Mouse (Mus musculus): Measurements from ENCODE around the gene Tspan2.

The Tspan2 gene

DNA sequence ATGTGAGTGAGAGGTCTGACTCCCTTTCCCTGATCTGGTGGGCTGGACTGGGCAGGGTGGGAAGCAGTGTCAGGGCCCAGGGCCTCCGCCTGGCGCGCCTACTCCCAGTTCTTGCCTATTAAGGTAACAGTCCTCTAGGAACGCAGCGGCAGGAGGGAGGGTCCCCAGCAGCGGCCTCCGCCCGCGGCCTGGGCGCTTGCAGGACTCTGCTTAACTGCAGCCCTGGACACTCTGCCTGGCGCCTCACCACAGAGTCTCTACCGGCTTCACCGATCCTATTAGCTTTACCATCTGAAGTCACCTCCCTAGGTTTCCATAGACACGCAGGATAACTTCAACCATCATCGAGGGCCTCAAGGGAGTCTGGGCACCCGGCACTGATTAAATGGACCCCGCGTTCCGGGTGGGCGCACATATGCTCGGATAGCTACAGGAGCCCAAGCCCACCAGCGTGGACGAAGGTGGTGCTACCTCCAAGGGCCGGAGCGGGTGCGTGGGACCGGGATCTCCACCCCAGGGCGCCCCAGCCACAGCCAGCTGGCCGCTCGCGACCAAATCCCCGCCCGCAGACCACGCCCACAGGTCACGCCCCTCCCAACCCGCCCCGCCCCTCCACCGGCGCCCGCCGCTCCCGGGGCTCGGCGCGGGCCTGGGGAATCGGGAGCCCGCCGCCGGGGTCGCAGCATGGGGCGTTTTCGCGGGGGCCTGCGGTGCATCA, at the start of gene Tspan2:
TSS of gene Tspan2 (plus strand) at position 217 of the 718 bp plus-strand sequence.
- DNase-seq (ENCODE audit: low read depth, low spot score), result no peak

DNA sequence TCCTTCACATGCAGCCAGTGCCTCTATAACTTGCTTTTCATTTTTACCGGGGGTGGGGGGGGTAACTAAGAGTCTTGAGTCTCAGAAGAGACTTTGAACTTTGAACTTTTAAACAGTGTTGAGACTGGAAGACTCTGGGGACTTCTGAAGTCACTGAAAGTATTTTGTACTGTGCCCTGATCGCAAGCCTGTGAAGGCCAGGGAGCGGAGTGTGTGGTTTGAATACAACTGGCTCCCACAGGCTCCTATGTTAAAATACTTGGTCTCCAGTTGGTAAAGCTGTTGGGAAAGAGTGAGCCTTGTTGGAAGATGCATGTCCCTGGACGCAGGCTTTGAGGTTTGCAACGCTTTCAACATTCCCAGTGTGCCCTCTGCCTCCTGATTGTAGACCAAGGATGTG, 47.5 kb upstream of the Tspan2 start:
- DNase-seq (ENCODE audit: low read depth, low spot score), result no peak

DNA sequence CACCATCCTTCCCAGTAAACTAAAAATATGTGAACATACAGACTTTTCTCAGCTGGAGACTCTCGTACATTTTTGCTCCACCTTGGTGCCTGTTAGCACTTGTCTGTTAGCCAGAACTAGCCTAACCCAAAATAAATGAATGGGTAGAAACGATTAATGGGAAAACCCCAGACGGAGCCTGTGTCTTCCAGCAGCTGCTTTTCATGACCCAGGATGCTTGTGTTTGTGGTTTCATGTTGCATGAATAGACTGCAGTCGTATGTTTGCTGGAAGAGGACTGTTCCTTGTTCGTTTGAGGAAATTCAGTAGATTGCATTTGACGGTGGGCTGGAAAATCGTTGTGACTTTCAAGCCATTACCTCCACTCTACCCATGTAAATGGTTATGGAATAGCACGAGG, 46.5 kb upstream of the Tspan2 start:
- DNase-seq (ENCODE audit: low read depth, low spot score), result no peak

DNA sequence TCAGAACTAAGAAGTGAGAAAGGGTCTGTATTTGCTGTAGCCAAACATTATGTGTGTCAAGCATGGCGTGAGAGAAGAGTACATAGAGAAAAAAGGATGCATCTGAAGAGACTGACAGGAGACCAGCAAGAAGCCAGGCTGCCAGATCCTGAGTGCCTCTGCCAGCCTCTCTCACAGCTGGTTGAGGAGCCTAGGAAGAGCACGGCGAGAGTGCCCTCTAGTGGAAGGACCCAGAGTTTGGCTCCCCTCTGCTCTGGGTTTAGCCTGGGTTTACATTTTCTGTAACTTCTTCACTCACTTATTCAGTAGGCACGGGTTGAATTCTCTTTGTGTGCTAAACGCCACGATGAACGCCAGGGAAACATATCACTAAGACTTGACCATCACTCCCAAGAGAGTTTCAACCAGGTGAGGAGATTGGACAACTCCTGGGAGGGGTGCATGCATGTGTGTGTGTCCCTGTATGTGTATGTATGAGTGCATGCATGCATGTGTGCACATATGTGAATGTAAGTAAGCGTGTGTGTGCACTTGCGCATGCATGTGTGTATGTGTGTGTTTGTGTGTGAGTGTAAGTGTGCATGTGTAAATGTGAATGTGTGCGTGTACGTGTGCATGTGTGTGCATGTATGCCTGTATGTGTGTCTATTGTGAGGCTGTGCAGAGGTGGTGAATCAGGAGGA, 42.4 kb upstream of the Tspan2 start:
- DNase-seq (ENCODE audit: low read depth, low spot score), result no peak

DNA sequence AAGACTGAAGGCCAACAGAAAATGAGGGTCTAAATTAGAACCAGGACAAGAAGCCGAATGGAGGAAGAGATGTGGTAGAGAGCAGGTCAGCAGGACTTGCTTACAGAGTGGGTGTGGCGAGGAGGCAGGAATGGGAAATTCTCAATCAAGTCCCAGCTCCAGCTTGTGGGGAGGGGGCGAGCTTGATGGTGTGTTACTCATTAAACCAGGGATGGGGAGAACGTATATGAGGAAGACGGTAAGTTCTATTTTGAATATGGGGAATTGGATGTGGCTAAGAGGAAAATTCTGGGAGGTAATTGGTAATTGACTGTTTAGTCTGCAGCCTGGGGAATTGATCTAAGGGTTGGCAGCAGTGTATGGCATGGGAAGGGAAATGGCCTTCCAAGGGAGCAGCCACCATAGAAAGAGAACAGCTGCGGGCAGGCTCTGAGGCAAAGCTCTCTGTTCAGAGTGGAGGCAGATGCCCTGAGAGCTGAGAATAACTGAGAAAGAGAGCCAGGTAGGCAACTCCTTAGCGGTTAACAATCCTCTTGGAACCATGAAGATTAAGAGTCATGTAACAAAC, 41.5 kb upstream of the Tspan2 start:
- no peak for DNase-seq (ENCODE audit: low read depth, low spot score)

DNA sequence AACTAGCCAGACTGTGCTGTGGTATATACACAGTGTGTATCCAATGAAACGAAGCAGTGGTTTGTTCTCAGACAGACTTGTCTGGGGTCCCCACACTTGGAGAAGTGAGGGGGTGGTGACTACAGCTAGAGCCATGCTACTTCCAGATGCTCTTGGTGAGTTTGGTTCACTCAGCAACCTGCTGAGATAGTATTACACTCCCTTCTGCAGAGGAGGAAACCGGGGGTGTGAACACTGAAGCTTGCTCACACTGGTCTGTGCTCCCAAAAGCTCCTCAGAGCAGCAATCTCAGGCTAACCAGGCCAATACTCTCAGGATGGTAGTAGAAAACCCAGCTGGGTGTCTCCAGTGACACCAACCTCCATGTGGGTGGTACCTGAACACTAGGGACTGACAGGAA, 36.2 kb upstream of the Tspan2 start:
- no peak for DNase-seq (ENCODE audit: low read depth, low spot score)

DNA sequence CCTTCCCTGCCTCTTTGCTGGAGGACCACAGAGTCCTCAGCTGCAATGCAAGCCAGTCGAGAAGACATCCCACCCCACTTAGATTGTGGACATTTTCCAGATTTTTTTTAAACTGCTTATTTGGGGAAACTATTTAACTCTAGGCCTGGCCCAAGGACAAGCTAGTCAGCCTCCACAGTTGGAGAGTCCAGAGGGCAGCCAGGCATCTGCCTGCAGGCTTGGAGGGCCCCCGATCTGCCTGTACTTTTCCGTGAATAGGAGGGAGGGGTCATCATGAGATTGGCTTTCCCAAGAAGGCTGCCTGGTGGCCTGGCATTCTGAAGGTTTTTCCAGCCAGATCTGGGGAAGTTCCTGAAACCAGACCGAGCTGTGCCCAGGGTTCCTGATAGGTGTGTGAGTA, 33.0 kb upstream of the Tspan2 start:
- no peak for DNase-seq (ENCODE audit: low read depth, low spot score)

DNA sequence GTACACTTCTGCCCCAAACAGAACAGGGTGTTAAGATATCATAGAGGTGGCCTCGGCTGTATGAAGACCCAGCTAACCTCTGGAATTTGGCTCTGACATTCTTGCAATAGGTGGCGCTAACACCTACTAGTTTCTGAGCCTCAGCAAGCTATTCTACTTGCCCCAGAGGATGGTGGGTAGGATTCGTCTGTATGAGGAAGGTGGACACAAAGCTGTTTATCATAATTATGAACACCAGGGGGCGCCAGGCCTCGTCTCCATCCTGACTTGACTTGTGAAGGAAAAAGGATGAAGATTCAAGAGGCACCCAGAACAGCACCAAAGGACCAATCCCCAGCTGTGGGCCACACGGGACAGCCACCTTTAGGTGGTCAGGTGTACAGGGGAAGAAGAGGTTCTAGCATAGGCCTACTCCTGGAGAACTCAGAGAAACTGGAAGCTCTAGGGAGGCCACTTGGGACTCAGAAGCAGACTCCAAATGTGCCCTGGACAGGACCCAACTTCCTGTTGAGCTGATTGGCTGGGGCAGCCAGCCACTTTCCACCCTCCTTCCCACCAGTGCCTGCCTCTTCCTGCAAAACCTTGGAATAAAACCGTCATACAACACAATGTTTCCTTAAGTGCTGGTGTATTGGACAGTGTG, 32.3 kb upstream of the Tspan2 start:
- DNase-seq (ENCODE audit: low read depth, low spot score), result no peak

DNA sequence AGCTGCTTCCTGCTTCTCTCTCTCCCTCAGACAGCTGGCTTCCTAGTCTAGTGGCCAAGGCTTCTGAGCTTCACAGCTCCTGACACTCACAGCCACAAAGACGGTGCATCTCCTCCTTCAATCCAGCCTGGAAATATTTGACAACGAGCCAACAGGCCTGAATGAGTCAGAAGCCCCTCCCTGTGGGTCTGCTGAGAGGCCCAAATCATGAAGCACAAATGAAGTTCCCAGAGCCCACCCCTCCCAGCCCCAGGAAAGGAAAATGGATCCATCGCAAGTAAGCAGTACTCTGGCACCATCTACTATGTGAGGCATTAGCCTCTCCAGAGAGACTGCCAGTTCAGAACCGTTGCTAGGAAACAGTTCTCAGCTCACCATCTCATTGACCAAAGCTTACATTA, 30.3 kb upstream of the Tspan2 start:
- DNase-seq (ENCODE audit: low read depth, low spot score), result no peak

DNA sequence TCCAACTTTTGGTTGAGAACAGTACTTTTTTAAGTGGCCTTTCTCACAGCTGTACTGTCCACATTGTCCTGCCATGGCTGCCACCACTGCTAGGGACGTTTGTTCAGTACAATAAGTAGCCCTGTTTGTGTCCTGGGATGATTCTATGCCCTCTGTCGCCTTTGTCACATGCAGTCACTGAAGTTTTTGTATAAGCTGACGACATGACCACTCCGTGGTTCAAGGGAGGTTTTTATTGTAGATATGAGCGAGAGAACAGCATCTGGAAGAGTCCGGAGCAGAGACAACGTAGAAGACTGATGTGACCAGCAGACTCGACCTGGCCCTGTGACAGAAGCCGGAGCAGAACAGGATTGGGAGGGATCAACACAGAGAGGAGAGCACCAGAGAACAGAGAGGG, 25.7 kb upstream of the Tspan2 start:
- no peak for DNase-seq (ENCODE audit: low read depth, low spot score)

DNA sequence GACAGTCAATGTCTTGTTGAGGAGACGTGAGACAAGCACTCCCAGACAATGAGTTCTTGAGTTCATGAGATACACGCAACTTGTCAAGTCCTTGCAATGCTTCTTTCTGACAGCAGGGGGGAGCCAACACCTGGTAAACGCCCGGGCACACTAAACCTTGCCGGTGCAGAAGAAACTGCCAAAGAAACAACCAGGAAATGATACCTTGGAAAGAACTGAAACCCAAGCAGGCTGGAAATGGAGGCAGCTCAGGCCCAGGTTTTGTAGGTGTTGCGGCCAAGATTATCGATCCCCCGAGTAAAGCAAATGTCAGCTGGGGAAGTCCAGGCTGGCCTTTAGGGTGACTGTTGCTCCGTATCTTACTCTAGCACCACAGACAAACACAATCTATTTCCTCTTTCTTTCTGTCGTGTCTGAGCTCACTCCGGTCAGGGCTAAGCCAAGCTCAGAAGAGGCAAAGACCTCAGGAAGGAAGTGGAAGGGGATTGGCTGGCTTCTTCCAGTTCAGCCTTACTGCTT, 19.2 kb upstream of the Tspan2 start:
- DNase-seq (ENCODE audit: low read depth, low spot score), result no peak

DNA sequence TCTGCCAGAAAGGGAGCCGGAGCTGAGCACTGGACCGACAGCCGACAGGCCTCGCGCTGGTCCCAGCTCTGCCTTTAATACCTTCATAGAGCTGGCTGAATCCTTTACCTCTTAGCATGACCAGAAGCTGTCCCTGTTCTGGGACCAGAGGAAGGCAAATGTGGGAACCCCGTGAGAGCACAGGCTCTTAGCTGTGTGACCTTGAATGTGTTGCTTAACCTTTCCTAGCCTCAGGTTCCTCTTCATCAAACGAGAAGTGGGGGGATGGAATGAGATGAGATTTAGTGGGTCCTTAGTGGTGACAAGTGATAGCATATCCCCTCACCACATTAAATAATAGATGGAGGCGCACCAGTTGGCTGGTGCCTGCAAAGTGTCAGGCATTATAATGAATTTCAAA, 18.5 kb upstream of the Tspan2 start:
- DNase-seq (ENCODE audit: low read depth, low spot score), result no peak

DNA sequence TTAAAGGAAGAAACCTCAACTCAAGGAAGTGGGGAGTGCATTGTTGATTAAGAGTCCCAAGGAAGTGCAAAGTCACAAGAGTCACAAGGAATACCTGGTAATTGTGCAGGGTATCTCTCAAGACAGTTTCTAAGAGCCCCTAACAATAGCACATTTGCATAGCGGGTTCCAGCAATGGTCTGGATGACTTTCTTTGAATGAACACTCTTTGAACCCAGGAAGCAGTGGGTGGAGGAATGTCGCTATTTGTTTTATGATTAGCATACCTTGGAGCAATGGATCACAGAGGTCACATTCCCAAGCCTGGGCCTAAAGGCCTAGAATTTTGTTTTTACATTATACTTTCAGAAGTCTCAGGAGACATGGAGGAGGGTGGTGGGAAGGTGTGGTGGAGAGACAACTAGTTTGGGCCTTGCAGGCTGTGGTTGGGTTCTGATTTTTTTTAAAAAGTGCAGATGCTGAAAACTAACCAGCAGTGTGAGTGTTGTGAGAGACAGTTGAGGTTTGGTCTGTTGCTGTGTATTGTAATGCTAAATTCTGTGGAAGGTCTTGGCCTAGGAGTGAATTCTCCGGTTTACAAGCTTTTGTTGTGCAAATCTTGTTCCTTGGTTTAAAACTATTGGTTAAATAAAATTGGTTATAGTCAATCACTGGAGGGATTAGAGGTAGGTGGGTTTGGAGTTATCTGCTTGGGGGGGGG, 16.6 kb upstream of the Tspan2 start:
- DNase-seq (ENCODE audit: low read depth, low spot score), result no peak

DNA sequence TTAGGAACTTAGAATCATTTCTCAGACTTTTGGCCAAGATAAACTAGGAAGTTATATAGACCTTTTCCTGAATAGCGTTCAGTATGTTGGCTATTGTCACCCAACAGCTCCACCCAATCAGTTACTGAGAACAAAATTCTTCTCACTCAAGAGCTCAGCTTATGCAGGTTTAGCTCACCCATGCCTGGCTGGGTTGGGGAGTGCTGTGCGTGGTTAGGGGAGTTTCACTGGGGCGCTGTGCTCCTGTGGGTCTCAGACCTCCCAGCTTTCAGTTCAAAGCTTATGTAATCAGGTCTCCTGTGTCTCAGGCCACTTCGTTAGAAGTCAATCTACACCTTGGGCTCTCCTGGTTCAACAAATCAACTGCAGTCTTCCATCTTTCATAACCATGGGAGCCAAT, 11.2 kb upstream of the Tspan2 start:
- DNase-seq (ENCODE audit: low read depth, low spot score), result no peak

DNA sequence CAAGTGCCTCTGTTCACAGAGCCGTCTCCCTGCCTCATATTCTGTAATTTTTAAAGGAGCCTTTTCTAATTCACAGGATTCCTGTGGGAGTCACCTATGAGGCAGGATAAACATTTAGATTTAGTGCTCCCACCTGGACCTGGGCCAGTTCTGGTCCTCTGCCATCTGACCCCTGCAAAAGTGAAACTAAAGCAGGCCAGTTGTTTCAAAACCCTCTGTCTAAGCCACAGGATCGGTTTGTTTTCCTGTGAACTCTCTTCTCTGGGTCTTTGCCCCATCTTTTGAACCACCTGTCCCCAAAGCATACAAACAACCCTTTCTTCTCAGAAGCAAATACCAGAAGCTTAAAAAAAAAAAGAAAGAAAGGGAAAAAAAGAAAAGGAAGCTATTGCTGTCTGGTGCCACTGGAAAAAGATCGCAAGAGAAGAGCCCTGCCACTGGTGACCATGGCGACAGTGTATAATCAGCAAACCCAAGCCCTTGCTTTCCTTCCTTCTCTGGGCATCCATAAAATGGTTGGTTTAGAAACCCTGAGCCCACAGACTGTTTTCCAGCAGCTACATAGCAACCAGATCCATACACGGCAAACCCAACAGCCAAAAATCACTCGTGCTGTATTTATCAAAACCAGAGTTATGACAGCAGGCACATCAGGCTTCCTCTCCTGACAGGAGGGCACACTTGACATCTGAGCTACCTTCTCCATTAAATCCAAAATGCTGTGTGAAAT, 10.3 kb upstream of the Tspan2 start:
- no peak for DNase-seq (ENCODE audit: low read depth, low spot score)

DNA sequence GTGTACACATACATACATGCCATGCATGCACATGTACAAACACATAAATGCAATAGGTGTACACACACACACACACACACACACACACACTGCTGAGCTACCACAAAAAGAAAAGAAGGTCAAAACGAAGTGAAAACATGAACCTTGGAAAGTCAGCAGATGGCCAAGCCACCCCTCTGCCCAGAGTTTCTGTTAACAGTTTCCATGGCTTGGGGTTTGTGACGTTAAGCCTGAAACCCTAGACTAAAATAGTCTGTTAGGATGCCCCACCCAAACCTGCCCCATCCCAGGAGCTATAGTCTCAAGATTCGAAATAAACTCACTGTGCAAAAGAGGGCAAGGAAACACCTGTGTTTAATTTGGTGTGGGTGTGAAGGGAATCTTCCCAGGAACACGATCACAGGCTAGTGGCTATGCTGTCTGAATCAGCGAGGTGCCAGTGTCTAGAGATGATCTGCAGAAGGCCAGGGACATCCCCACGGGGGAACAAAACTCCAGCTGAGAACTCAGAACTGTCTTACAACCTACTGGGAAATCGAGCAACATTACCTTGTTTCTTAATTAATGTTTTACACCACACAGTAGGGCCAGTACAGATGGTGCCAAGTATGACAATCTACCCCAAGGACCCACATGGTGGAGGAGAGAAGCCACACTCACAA, 9.4 kb upstream of the Tspan2 start:
- DNase-seq (ENCODE audit: low read depth, low spot score), result no peak

DNA sequence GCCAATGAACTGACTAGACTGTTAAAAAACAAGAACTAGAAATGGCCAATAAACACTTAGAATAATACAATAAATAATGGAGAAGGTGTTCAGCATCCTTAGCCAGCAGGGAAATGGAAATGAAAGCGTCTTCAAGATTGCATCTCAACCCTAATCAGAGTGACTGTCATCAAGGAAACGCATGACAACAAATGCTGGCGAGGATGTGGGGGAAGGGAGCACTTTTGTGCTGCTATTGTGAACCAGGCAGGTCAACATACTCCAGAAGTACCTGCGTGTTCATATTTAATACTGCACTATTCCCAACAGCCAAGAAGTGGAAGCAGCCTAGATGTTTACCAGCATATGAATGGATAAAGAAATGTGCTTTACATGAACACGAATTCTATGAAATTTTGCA, 4.9 kb upstream of the Tspan2 start:
- DNase-seq (ENCODE audit: low read depth, low spot score), result no peak

DNA sequence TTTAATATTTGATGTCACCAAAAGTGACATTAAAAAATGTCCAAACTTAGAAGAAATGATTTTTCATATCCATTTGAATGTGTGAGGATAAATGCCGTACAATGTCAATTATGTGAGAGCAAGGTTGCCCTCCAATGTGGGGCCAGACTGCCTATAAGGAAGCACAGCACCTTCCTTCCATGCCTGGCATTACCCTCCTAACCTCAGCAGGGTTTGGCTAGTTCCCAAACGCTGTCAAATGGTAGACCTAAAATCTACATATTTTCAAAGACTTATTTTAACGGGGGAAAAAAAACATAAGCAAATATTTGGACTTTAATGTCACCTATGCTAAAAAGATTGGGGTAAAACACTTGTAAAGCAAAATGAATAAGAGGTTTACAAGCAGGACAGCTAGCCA, 3.2 kb upstream of the Tspan2 start:
- DNase-seq (ENCODE audit: low read depth, low spot score), result no peak

DNA sequence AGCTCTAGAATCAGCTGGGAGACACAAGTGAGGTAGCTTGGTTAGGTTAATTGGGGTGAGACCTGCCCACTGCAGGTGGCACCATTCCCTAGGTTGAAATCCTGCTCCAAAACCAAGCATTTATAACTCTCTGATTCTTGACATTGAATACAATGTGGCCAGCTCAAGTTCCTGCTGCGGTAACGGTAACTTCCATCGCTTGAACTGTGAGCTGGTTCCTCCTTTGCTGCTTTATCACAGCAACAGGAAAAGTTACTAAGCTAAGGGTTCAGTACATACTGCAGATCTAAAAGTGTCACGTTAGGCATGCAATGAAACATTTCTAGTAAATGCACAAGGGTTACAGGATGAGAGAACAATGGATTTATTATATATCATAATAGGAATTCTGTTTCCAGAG, 1.7 kb upstream of the Tspan2 start:
- DNase-seq (ENCODE audit: low read depth, low spot score), result no peak

DNA sequence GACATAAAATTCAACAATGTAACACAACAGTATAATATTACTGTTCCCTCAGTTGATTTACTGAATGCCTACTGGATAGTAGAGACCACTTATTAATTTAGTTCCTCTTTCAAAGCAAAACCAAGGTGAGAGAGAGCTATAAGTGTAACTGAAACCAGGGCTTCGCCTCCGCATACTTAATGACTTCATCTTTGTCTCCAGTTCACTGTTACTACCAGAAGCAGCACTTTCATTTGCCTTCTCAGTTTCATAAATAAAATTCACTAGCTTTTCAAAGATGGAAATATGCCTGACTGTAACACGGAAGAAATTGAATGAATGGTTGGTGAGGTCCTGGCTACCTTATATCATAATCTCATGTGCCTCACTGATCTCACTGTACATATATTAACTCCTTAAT, 1.3 kb upstream of the Tspan2 start:
- no peak for DNase-seq (ENCODE audit: low read depth, low spot score)

DNA sequence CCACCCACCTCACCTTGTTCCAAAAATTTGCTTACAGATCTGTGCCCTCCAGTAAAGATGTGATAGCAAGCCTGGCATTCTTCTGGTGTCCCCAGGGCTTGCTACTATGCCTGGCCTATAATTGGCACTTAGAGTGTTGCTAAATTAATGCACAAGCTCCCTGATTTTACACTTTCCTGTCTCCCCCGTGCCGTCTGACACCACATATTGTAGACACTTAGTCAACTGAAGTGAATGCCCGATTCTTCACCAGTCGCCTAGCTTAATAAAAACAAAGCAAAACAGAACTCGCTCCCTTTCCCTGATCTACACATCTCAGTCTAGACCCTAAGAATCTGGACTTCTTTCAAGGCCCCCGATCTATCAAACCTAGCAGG, 405 bp upstream of the Tspan2 start:
- no peak for DNase-seq (ENCODE audit: low read depth, low spot score)

All from brain, embryonic 18.5 days (tissue).